Mouse (Mus musculus): ENCODE results near the gene Gstt2. TPM values are rescaled to one million over a fixed set of nuclear protein-coding genes. Genes with fewer than 3 reads are reported as not detected.

The Gstt2 gene
- total RNA-seq, 1 experiment from 2014 or later = 19.0 TPM

DNA sequence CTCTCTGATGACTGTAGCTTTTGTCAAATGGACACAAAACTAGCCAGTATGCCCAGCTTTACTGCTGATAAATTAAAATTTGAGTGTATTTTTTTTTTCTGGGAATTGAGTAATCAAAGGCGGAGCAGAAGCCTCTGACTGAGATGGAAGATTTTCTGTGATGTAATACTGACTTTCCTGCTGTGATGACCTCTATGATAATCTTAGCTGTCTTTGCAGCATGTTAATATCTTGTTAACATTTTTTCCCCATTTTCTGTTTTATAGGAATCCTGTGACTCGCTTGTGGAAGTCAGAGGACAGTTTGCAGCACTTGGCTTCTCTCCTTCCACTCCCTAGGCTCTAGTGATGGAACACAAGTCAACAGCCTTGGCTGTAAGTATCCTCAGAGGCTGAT, 7.0 kb downstream of the Gstt2 start:
- no peak for ATAC-seq (replicated peaks; ENCODE audit: low read depth, poor library complexity, severe bottlenecking)

DNA sequence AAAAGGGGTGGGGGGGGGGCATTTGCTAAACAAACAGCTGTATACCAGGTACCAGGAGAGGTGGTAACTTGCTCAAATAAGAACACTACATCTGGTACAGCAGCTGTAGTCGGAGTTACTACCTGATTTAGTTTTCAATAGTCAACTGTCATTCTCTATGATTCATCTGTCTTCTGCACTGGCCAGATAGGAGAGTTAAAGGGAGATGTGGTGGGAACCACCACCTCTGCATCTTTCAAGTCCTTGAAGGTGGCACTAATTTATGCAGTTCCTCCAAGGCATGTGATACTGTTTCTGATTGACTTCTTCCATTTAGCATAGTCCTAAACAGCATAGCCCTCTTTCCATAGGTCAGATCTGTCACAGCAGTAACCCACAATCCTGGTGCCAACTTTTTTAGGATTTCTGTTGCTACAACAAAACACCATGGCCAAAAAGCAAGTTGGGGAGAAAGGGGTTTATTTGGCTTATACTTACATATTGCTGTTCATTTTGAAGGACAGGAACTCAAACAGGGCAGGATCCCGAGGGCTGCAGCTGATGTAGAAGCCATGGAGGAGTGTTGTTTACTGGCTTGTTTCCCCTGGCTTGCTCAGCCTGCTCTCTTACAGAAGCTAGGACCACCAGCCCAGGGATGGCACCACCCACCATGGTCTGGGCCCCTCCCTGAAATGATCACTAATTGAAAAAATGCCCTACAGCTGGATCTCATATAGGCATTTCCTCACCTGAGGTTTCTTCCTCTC, 7.5 kb downstream of the Gstt2 start:
- ATAC-seq (replicated peaks; ENCODE audit: low read depth, poor library complexity, severe bottlenecking) = no peak

DNA sequence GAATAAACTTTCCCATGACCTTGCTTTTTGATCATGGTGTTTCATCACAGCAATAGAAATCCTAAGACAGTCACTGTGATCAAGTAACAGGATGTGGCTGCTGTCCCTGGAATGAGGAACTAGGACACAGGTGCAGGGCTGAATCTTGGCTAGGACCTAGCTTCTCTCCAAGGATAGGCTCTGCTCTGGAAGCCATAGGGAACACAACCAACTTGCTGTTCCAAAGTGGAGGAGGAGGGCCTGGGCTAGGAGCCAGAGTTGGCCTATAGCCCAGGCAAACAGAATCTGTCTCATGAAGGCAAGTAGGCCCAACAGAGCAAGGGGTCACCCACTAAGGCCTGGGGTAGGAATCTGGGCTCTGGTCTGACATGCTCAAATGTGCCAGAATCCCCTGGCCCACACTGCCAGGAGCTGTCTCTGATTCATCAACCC, 8.7 kb downstream of the Gstt2 start:
- peak; percentile 59 for ATAC-seq (replicated peaks; ENCODE audit: low read depth, poor library complexity, severe bottlenecking)

DNA sequence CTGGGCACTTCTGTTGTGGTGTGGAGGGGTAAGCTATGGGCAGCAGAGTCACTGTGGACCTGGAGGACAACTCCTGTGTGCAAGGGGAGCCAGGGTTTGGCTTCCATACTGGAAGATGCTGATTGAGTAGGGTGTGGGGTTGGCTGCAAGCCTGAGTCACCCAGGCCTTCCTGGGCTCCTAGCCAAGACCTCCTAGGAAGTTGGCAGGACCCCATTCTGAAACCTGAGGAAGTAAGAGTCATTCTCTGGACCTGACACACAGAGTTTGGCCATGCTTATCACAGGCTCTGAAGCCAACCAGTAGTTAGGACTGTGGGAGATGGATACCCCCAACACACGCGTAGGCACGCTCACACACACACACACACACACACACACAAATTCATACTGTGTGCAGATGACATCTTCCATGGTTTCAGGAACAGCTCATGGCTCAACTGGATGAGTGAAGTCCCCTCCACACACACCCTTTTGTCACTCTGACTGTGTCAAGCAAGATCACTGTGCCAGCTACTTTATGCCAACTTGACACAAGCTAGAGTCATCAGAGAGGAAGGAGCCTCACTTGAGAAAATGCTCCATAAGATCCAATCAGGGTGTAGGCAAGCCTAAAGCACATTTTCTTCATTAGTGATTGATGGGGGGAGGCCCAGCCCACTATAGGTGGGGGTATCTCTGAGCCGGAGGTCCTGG, 9.4 kb downstream of the Gstt2 start:
- 0 out of 2 replicates have a peak, but pooled peaks have one; percentile 25 for ATAC-seq (replicated peaks; ENCODE audit: low read depth, poor library complexity, severe bottlenecking)

DNA sequence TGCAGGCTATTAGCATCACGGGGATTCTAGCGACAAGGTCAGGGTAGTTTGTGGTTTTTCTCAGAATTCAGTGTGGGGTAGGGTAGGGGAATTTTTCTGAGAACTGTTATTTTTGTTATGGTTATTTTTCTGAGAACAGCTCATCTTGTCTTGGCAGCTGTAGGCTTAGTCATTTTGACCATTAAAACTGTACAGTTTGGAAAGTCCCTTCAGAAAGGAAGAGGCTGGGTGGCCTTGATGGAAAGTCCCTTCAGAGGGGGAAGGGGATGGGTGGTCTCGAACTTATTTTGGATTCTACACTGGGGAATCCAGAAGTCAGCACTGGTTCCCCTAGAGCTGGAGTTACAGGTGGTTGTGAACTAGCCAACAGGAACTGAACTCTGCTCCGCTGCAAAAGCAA, 12.7 kb downstream of the Gstt2 start:
- no peak for ATAC-seq (replicated peaks; ENCODE audit: low read depth, poor library complexity, severe bottlenecking)

DNA sequence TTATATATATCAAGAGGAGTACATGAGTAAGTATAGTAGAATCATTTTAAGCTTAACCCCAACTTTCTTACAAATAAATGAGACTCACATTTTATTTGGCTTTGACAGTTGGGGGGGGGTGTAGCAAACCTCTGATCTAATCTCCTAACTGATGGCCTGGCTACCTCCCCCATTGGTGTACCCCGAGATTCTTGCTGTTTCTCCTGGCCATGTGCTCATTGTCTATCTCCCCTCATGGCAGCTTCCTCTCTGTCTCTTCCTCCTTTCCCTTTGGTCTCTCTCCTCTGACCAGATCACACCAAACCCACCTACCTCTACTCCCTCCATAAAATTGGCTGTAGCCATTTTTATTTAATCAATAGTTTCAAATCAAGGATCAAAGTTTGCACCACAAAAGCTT, 13.4 kb downstream of the Gstt2 start:
- no peak for ATAC-seq (replicated peaks; ENCODE audit: low read depth, poor library complexity, severe bottlenecking)

DNA sequence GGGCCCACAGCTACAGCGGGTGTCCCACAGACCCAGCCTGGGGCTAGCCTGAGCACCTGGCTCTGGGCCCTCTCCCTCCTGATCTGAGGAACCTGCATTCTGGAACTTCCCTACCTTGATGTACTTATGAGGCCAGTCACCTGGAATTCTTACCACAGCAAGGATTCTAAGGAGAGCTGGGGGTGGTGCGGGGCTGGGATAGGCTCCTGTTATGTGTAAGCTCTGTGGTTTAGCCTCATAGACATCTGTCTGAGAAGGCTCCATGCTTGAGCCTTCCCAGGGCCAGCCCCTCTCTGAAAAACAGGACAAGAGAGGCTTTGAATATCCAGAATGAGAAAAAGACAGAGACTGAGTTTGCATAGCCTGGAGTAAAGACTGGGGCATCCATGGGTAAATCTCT, 14.8 kb downstream of the Gstt2 start, which contains the start of gene Gstt4:
TSS of gene Gstt4 (minus strand) at position 101 of the 400 bp plus-strand sequence.
- no peak for ATAC-seq (replicated peaks; ENCODE audit: low read depth, poor library complexity, severe bottlenecking)

DNA sequence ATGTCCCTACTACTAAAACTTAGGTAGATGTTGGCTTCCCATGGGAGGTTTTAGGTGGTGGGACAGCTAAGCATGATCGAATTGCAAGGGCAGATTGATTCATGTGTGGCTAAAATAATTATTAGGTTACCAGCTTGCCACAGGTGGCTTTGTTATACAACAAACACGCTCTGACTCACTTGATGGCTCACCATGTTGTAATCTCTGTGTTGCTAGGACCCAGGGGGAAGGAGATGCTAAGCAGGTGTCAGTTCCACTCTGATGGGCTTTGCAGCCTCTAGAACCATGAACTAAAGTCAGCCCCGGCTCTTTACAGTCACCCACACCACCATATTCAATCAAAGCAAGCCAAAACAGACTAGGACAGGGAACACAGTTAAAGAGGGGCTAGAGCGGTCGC, 17.3 kb downstream of the Gstt2 start:
- no peak for ATAC-seq (replicated peaks; ENCODE audit: low read depth, poor library complexity, severe bottlenecking)

DNA sequence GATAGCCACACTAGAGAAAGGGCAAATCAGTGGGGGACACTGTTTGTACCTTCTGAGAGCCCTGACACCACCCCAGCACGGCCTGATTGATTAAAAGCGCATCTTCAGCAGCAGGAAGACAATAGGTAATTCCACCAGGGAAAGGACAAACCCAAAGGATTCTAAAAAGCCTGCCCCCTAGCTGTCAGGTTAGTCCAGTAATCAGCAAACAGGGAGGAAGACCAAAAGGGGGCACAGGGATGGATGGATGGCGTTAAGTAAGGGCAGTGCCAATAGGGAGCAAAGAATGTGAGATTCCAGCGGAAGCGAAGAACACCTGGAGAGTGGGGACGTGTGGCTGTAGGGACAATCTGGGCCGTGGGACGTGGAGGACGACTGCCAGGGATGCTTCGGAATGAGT, 18.6 kb downstream of the Gstt2 start:
- no peak for ATAC-seq (replicated peaks; ENCODE audit: low read depth, poor library complexity, severe bottlenecking)

DNA sequence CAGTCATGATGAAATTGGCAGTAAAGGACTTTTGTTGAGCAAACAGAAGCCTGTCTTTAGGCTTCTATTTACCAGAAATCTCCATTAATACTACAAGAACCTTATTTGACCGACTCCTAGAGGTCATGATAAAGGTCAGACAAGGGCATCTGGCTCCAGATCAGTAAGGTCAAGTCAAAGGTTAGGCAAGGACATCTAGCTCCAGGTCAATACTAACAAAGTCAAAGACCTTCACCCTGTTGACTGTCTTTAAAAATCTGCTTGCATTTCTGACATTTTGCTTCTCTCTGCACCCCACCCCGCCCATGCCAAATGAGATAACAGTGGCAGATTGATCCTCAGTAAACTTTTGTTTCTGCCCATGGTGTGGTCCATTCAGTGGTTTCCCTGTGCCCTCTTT, 33.0 kb downstream of the Gstt2 start:
- no peak for ATAC-seq (replicated peaks; ENCODE audit: low read depth, poor library complexity, severe bottlenecking)

DNA sequence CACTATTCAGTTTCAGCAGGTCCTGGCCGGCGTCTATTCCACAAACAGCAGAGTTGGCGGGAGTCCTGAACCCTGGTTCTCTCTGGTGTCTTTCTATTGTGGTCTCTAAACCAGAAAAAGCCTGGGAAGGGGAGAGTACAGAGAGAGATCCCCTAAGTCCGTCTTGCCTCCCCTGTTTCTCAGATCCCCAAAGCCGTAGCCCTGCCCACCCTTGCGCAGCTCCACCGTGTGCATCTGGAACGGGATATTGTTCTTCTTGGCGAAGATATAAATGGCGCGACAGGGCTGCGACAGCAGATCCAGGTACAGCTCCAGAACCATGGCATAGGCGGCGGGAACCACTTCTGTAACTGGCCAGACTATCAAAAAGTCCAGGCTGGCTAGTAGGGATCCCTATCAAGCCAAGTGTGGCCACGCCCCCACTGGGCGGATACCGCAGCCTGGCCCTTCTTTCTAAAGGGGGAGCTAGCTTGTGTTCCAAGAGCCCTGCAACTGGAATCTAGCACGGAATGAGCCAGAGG, 39.0 kb downstream of the Gstt2 start, which contains the start of gene Gstt1:
TSS of gene Gstt1 (minus strand) at position 409 of the 521 bp plus-strand sequence.
- peak; percentile 79 for ATAC-seq (replicated peaks; ENCODE audit: low read depth, poor library complexity, severe bottlenecking)

DNA sequence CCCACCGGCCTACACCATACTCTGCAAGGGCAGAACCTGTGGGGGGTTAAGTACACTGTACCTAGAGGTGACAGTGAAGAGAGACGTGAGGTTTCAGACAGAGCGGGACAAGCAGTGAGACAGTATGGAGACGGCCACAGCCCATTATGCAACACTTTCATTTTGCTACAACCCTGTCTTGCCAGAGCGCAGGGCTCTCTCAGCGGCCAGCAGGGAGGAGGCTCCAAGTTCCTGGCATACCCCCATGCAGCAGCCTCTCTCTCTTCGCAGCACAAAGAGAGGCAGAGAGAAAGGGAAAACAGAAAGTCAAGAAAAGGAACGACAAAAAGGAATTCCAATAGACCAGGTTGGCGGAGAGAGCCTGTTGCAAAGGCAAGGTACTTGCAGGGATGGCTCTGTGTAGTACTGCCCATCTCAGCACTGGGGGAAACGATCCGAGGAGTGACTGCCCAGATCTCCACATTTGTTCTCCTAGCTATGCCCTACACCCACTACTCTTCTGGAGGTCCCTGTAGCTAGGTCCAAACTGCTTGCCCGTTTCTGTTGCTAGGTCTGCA, 39.5 kb downstream of the Gstt2 start:
- ATAC-seq (replicated peaks; ENCODE audit: low read depth, poor library complexity, severe bottlenecking) = peak; percentile 76

DNA sequence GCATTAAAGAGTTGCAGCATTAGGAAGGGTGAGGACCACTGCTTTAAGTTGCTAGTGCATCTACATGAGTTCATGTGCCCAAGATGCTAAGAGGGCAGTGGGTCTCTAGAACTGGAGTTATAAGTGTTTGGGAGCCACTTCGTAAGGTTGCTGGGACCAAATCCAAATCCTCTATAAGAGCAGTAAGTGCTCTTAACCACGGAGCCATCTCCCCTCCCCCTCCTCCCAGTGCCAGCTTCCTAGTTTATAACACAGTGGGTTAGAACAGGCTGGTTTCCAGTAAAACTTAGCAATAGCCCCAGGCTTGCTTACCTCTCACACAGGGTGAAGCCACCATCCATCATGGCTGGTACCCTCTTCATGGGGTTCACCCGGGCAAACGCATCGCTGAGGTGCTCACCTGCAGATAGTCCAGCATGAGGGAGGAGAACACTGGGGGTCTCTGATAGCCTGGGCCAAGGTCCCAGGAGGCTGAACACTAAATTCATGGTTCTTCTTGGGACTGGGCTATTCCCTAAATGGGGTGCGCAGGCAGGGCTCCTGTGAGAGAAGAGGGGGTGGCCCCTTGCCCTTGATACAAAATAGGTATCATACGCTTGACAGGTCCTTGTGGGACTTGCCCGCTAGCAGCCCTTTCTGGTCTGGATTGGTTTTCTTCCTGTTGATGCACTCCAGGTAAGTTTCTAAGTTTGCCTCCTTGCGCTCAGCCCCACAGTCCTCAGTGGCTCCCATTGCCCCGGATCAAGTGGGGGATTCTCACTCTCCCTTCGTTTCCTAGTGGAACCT, 40.3 kb downstream of the Gstt2 start:
- no peak for ATAC-seq (replicated peaks; ENCODE audit: low read depth, poor library complexity, severe bottlenecking)

DNA sequence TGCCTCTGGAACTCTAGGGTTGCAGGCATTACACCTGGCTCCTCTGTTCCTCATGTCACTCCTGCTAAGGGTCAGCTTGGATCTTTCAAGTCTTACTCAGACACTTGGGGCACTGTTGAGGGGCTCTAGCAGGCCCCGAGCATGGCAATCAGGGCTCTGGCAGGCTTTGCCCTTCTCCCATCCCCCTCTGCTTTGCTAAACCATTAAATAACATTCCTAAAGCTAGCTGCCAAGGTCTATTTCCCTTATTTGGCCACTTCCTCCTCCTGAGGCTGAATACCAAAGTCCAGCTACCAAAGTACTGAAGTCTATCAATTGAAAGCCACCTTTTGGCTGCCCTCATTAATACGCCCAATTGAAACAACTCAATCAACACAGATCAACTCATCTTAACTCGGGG, 42.3 kb downstream of the Gstt2 start:
- ATAC-seq (replicated peaks; ENCODE audit: low read depth, poor library complexity, severe bottlenecking) = no peak

DNA sequence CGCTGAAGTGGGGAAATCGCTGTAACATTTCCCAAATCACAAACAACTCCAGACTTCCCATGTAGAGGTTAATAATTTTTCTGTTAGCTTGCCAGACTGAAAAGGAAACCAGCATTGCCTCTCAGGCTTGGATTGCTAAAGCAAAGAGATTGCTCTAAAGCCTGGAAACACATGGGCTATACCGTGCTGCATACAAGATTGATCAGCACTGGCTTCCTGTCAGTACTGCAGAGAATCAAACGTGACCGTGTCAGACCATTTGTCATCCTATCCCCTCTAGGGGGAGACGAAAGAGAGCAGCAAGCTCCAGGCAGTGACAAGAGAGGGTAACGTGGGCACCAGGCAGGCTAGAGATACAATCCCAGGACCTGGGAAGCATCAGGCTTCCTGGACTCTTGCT, 46.5 kb downstream of the Gstt2 start:
- ATAC-seq (replicated peaks; ENCODE audit: low read depth, poor library complexity, severe bottlenecking) = peak; percentile 81

DNA sequence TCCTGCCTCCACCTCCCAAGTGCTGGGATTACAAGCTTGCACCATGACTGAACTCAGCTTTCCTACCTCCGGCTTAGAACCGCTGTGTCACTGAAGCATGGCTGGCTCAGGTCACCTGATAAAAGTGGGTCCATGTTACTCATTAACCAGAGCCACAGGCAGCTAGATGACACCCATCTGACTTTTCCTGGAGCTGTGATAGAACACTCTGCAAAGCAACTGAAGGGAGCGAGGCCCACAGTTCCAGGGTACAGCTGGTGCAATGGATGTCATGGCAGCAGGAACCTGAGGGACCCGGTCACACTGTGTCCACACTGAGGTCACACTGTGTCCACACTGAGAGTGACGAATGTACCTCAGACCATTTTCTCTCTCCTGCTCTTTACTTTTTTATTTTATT, 47.4 kb downstream of the Gstt2 start:
- ATAC-seq (replicated peaks; ENCODE audit: low read depth, poor library complexity, severe bottlenecking) = no peak

DNA sequence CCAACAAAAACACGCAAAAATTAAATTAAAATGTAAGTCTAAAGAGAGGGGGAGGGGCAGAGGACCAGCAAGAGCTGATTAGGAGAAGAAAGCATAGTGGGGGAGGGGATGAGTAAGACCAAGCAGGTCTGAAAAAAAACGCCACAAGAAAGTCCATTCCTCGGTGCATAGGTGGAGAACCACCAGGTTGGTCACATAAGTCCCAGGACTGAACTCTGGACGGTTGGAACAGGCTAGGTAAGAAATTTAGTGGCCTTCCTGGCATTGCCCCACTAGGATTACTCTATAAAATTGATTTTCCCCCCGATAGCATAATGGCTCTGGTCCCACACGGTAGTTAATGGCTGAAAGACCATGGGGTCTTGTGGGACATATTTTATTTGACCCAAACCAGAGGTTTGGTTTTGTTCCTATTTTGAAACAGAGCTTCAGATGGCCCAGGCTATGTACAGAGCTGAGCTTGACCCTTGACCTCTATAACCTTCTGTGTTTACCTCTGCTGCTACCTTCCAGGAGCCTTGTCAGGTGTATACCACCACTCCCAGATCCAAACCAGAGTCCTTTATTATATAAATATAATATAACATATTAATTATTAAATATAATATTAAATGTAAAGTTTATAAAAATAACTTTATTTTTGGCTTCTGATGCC, 48.0 kb downstream of the Gstt2 start:
- ATAC-seq (replicated peaks; ENCODE audit: low read depth, poor library complexity, severe bottlenecking) = no peak

DNA sequence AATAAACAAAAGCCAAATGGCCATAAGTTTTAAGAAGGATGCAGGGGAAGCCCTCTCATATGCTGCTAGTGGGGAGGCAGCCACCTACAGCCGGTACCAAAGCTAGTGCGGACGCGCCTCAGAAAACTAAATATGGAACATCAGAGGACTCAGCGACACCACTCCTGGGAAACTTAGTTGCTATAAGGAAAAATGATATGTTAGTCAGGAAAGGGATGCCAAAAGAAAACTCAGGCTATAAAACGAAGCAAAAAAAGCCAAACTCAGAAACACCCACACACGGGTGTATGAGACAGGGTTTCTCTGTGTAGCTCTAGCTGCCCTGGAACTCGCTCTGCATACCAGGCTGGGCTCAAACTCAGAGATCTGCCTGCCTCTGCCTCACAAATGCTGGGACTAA, 48.9 kb downstream of the Gstt2 start:
- no peak for ATAC-seq (replicated peaks; ENCODE audit: low read depth, poor library complexity, severe bottlenecking)

DNA sequence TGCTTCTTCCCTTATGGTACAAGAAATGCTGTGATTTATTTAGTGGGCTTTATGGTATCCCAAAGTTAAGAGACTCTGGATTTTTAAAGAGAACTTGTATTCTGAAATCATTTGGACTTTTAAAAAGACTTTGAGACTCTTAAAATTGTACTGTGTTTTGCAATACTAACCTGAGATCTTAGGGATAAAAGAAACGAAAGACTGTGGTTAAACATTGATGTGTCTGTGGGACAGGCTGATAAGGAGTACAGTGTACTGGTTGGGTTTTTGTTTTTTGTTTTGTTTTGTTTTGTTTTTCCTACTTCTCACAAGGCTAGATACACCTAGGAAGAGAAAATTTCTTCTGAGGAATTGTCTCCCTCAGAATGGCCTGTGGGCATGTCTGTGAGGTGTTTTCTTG, 51.8 kb downstream of the Gstt2 start:
- no peak for ATAC-seq (replicated peaks; ENCODE audit: low read depth, poor library complexity, severe bottlenecking)

Measured in common myeloid progenitor, adult 5-6 weeks (primary cell).